Mouse (Mus musculus): ENCODE data around the gene Col17a1. TPM values are rescaled to one million over a fixed set of nuclear protein-coding genes. Genes with fewer than 3 reads are reported as not detected.

Gene Col17a1
- total RNA-seq, 4 experiments from 2014 or later: 0.04 TPM; not detected in 3

GRCm38 (mm10) chr19:47608513-47608912 is 83.4 kb downstream of the Col17a1 start:
- DNase-seq (ENCODE audit: low spot score in 2 of 2): no peak

Other genes starting within 250 kb of the Col17a1 start
- gene Sh3pxd2a, start 227.7 kb downstream of the Col17a1 start, total RNA-seq (2022): 10 to 100 TPM; 33.4 to 44.9 (median 41.1) TPM
- 1 to 10 TPM; 3.3 to 4.2 (median 4.0) TPM for gene Stn1, start 154.6 kb downstream of the Col17a1 start, total RNA-seq (2022)
- 10 to 100 TPM; 28.2 to 34.9 (median 31.6) TPM for gene Slk, start 112.4 kb downstream of the Col17a1 start, total RNA-seq (2022)
- 10 to 100 TPM; 78.5 to 91.6 (median 81.7) TPM for gene Sfr1, start 39.6 kb upstream of the Col17a1 start, total RNA-seq (2022)
- gene Gsto1, start 162.9 kb upstream of the Col17a1 start, total RNA-seq (2022): 10 to 100 TPM; 50.1 to 55.4 (median 51.9) TPM
- under 1 TPM; 0.34 to 0.58 (median 0.42) TPM for gene Gsto2, start 173.4 kb upstream of the Col17a1 start, total RNA-seq (2022)
- not detected for gene Cfap43, start 227.2 kb upstream of the Col17a1 start, total RNA-seq (2022)
- 1 to 10 TPM in 1 of 4 experiments, under 1 TPM in 3; 0.27 to 1.0 (median 0.48) TPM for gene Itprip, start 227.2 kb upstream of the Col17a1 start, total RNA-seq (2022)
- not detected for gene Cfap58, start 245.6 kb upstream of the Col17a1 start, total RNA-seq (2022)

All from gastrocnemius, adult 8-10 months (tissue).